Mouse (Mus musculus) cerebellum, adult 2 months (tissue): ENCODE data around the gene Wdr91. TPM values are rescaled to one million over a fixed set of nuclear protein-coding genes. Genes with fewer than 3 reads are reported as not detected.

Source experiments
- DNase-seq, 2 experiments: peaks; one replicate each; pipeline ENCODE4 v3.0.0; 2021
- H3K27ac ChIP-seq: fragments of 200-500 bp; 2 replicates; pipeline ENCODE4 v1.5.1; 2012; ENCODE audit warnings: low read length, control low read depth, inconsistent platforms; ENCODE audit not compliant: insufficient read depth
- H3K27me3 ChIP-seq: fragments of 200-500 bp; 2 replicates; pipeline ENCODE4 v1.6.1; 2012; ENCODE audit warnings: inconsistent platforms, mild to moderate bottlenecking, low read length, moderate library complexity; ENCODE audit not compliant: control insufficient read depth, insufficient read depth
- H3K4me1 ChIP-seq: fragments of 200-500 bp; 2 replicates; pipeline ENCODE4 v1.6.1; 2011; ENCODE audit warnings: low read length; ENCODE audit not compliant: control insufficient read depth, insufficient read depth
- H3K4me3 ChIP-seq: fragments of 200-500 bp; replicated peaks from 2 replicates; pipeline ENCODE3; 2011; ENCODE audit warnings: mild to moderate bottlenecking, low read depth, low read length, control low read depth; ENCODE audit not compliant: insufficient read depth
- CTCF ChIP-seq: fragments of 200-500 bp; IDR thresholded peaks from 2 replicates; pipeline ENCODE4 v1.5.1; 2011; ENCODE audit warnings: low read depth, mild to moderate bottlenecking, control low read depth, low read length, moderate library complexity, borderline replicate concordance; ENCODE audit not compliant: insufficient read depth
- POLR2A ChIP-seq: fragments of 200-500 bp; IDR thresholded peaks from 2 replicates; pipeline ENCODE4 v1.6.1; 2011; ENCODE audit warnings: low read length, control low read depth, borderline replicate concordance; ENCODE audit not compliant: insufficient read depth
- WGBS: fragments of 180-500 bp; shearing (Covaris S2); methylation state at CpG from one replicate; pipeline ENCODE4 v1.1.7; 2018; 5-methylcytosine and 5-hydroxymethylcytosine counted together
- polyA plus RNA-seq: library from polyadenylated mRNA; depleted of rRNA; stranded (reverse); fragments of >200 nt; gene quantifications from 2 replicates; pipeline ENCODE4 v1.2.3, GENCODE M21; 2012

Gene Wdr91
- polyA plus RNA-seq, 1 experiment: 28.0 TPM

- TF ChIP-seq CTCF: no peak
- Histone ChIP-seq H3K4me1 (no peaks in the 10 kb centered on the region), H3K27ac (no peak overlapping the region), H3K27me3 (no peaks in the 10 kb centered on the region), H3K4me3 (no peak overlapping the region)
- no peak for DNase-seq
- 78% methylated on average over 5 of the region's 5 CpGs for WGBS
Measured at GRCm38 (mm10) chr6:34943499-34943898, 32.8 kb upstream of the Wdr91 start.

GRCm38 (mm10) chr6:34942446-34942845 is 31.8 kb upstream of the Wdr91 start:
- Histone ChIP-seq H3K27ac (no peak overlapping the region), H3K4me3 (no peak overlapping the region), H3K4me1 (no peaks in the 10 kb centered on the region), H3K27me3 (no peaks in the 10 kb centered on the region)
- no peak for DNase-seq
- no peak for TF ChIP-seq POLR2A
- no peak for TF ChIP-seq CTCF
- 83% methylated on average over 9 of the region's 9 CpGs for WGBS

- no peaks in the 10 kb centered on the region for H3K4me1 ChIP-seq
- H3K27me3 ChIP-seq: no peaks in the 10 kb centered on the region
- no peak overlapping the region for H3K27ac ChIP-seq
- TF ChIP-seq CTCF (no peak), POLR2A (no peak)
- no peak for DNase-seq
- no peak overlapping the region for H3K4me3 ChIP-seq
- whole genome bisulfite sequencing: 74% methylated on average over 2 of the region's 2 CpGs
Measured at GRCm38 (mm10) chr6:34941496-34941895, 30.8 kb upstream of the Wdr91 start.

DNA sequence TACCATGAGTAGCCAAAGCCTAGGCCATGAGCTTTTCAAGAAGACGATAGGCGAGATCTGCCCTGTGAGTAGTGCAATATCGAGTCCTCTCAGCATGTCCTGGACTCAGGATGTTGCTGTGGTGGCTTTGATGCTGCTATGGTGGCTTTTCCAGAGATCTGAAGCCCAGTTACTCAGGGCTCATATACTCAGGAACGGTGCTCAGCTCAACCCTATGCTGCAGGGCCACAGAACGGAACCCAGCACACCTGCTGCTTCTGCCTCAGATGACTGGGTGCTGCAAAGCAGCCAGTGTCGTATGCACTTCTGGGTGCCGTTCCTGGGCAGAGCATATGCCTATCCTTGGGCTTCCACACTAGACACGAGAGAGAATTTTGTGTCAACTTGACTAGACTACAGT is 28.8 kb upstream of the Wdr91 start:
- no peak for TF ChIP-seq POLR2A
- no peak for TF ChIP-seq CTCF
- H3K4me3 ChIP-seq: no peak overlapping the region
- no peaks in the 10 kb centered on the region for H3K27me3 ChIP-seq
- WGBS: 88% methylated on average over 8 of the region's 8 CpGs
- DNase-seq: no peak
- no peaks in the 10 kb centered on the region for H3K4me1 ChIP-seq
- no peak overlapping the region for H3K27ac ChIP-seq

DNA sequence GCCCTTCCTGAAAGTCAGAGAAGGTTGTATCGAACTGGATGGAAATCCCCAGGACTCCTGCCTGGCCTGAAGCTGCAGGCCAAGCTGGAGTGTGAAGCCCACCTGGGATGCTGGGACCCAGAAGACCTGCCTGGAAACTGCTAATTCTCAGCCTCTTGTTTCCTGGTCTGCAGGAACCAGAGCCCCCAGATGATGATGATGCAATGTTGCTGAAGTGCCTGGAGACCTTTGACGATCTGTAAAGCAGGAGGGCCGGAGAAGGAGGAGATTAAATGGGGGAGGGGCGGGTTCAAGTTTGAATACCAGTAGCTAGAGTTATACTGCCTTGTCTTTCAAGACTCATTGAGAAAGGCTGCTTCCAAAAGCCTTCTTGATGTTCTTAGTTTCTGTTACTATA is 28.3 kb upstream of the Wdr91 start:
- Histone ChIP-seq H3K4me3 (no peak overlapping the region), H3K4me1 (no peaks in the 10 kb centered on the region), H3K27me3 (no peaks in the 10 kb centered on the region), H3K27ac (no peak overlapping the region)
- TF ChIP-seq POLR2A (no peak), CTCF (no peak)
- 48% methylated on average over 4 of the region's 4 CpGs for WGBS
- no peak for DNase-seq

DNA sequence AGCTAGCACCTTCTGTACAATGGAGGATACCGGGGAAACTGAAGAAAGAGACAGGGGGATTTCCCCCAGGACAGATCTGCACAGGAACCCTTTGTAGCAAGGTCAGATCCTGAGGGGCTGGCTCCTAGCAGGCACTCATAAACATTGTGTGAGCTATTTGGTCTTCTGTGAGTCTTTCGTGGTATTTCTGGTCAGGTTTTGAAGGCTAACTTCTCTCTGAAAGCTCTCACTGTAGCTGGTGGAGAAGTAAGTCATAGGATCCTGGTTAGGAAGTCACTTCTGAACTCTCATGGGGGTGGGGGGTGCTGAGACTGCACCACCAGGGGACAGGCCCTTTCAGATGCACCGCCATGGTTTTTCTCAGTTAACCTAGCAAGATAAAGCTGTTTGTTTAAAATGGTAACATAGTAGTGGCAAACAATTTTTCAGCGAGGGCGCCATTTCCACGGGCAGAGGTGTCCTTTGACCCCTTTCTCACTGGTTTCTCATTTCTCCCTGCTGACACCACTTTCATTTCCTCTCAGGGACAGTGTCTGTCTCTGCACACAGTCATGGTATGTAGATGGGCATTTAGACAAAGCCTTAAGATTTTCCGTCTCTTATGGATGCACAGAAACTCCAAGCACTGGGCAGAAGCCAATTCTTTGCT is 27.7 kb upstream of the Wdr91 start:
- Histone ChIP-seq H3K27ac (no peak overlapping the region), H3K4me1 (no peaks in the 10 kb centered on the region), H3K4me3 (no peak overlapping the region), H3K27me3 (no peaks in the 10 kb centered on the region)
- WGBS: 74% methylated on average over 7 of the region's 7 CpGs
- TF ChIP-seq CTCF: no peak
- TF ChIP-seq POLR2A: no peak
- no peak for DNase-seq

- TF ChIP-seq CTCF (no peak), POLR2A (no peak)
- H3K4me3 ChIP-seq: no peak overlapping the region
- WGBS: 72% methylated on average over 5 of the region's 5 CpGs
- no peak for DNase-seq
- no peaks in the 10 kb centered on the region for H3K27me3 ChIP-seq
- H3K4me1 ChIP-seq: no peaks in the 10 kb centered on the region
- H3K27ac ChIP-seq: no peak overlapping the region
Measured at GRCm38 (mm10) chr6:34936743-34937142, 26.1 kb upstream of the Wdr91 start.

DNA sequence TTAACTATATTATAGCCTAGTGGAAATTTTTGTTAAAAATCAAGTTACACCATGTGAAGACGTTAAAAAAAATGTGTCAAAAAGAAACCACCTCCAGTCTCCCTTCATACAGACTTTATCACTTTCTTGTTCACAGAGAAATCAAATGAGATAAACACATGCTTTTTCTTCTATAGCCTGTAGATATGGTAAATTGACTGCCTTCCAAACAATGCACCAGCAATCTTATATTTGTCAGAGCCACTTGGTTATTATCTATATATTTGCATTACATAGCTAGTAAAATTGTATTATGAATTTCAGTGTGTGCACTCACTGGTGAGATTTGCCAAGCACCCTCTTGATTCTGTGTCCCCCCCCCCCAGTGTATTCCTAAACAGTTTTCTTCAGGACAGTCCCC is 22.0 kb upstream of the Wdr91 start:
- WGBS: 97% methylated on average over 1 of the region's 1 CpGs
- TF ChIP-seq POLR2A: no peak
- TF ChIP-seq CTCF: no peak
- Histone ChIP-seq H3K4me1 (no peaks in the 10 kb centered on the region), H3K27ac (no peak overlapping the region), H3K4me3 (no peak overlapping the region), H3K27me3 (no peaks in the 10 kb centered on the region)
- no peak for DNase-seq

GRCm38 (mm10) chr6:34927594-34927993 is 16.9 kb upstream of the Wdr91 start:
- Histone ChIP-seq H3K4me3 (no peak overlapping the region), H3K27me3 (no peaks in the 10 kb centered on the region), H3K4me1 (no peaks in the 10 kb centered on the region), H3K27ac (no peak overlapping the region)
- TF ChIP-seq CTCF (no peak), POLR2A (no peak)
- no peak for DNase-seq
- WGBS: 94% methylated on average over 8 of the region's 8 CpGs
